Mouse (Mus musculus): ENCODE results near the gene Clcn2.

Clcn2 gene

DNA sequence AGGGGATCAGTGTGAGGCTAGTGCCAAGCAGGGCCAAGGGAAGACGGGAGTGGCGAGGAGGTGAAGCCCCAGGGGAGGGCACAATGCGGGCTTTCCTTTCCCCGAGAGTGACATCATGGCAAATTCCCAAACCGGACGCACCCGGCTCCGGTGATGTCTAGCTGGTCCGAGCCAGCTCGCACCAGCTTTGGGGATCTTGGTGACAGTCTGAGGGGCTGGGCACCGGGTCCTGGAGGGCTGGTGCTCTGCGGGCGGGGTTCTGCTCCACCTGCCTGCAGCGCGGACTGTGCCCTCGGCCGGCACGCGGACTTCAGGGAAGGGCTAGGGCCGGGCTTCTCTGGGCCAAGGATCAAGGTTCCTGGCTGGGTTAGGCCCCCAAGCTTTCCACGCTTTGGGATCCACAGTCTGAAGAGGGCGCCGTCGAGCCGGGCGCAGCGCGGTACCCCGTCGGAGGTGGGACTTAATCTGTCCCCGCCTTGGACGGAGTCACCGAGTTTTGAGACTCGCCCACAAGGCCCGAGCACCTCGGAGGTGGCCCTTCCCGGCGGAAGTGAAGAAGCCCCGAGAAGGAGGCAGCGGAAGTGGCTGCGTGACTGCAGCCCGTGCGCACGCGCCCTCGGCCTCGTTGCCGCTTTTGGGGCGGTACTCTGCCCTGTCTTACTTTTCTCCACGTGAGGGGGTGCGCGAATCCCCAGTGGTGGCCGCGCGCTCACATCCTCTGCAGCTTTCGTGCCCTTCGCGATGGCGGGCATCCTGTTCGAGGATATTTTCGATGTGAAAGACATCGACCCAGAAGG, at the start of gene Clcn2, which contains the start of gene Polr2h:
Clcn2 (minus strand) TSS at position 566 of the 797 bp plus-strand sequence.
Polr2h (plus strand) TSS at position 485 of the 797 bp plus-strand sequence.
- DNase-seq (ENCODE audit: low spot score in 2 of 2): peak; percentile 98

DNA sequence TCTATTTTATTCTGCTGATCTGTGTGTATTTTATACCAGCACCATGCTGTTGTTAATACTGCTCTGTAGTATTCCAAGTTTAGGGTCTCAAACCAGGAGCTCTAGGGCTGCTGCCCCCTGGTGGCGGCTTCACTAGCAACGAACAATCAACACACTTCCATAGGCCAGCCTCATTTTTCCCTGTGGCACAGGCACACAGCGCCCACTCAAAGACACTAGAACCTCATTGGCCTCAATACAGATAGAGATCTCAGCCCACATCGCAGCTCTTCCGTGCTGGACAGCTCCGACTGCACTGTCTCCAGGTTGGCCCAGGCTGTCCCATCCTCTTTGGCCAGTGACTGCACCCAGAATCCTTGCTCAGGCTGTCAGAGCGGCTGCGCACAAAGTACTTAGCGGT, 47.7 kb upstream of the Clcn2 start:
- DNase-seq (ENCODE audit: low spot score in 2 of 2): peak in 1 of 2 experiments; percentile 23

DNA sequence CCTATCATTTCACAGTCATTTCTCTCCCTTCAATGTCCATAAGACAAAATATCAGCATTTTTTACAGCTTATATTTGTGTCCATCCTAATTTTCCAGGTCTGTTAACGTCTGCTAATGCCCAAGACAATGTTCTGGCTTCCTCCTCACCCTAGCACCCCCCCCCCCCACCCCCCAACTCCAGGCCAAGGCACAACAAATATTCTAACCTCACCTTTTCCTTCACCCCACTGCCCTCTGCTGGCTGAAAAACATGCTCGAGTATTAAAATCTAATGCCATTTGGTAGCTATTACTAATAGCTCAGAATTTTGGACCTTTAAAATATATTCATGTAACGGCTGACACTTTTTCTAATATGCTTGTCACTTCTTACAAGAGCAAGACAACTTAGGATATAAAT, 44.1 kb upstream of the Clcn2 start:
- DNase-seq (ENCODE audit: low spot score in 2 of 2): peak in 1 of 2 experiments; percentile 38

DNA sequence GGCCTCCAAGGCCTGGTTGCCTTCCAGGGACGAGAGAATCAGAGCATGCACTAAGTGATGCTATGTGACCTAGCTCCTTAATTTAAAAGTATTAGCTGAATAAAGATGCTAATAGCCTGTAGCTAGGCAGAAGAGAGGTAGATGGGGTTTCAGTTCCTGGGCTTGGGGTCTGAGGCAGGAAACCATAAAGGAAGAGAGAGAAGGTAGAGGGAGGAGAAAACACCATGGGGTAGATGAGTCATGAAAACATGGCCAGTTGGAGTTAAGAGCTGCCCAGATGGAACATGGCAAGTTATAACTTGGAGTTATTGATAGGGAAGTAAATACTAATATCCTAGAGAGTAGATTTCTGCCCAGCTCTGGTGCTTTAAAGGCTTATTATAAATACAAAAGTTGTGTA, 39.8 kb upstream of the Clcn2 start:
- no peak for DNase-seq (ENCODE audit: low spot score in 2 of 2)

DNA sequence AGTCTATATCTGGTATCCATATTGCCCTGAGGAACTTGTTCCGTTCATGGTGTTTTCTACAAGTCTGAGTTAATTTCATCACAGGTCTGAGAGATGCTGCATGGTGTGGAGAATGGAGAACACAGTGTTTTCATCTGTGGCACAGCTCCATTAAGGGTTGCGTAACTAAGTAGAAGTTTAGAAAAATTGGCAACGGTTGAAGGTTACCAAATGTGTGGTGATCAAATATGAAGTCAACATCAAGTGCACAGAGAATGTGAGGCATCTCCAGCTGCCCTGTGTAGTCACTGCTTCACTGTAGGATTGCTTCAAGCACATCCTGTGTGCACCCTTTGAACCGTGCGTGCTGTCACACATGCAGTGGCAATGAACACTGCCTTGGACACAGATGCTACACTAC, 38.5 kb upstream of the Clcn2 start:
- DNase-seq (ENCODE audit: low spot score in 2 of 2): peak; percentile 75 to 81

DNA sequence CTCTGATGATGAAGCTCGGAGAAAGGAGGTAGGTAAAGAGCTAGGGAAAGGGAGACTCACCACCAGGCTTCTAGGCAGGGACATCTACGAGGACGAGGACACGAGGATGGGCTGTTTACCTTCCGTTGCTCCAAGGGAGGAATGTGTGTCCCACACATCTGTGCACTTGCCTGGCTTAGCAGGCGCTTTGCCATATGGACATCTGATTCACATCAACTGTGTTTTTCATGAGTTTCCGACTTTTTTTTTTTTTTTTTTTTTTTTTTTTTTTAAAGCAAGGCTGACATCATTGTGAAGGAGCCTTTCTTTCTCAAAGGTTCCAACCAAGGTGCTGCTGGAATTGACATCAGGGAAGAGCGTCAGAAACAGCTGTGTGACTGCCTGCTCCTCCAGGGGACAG, 33.0 kb upstream of the Clcn2 start:
- no peak for DNase-seq (ENCODE audit: low spot score in 2 of 2)

DNA sequence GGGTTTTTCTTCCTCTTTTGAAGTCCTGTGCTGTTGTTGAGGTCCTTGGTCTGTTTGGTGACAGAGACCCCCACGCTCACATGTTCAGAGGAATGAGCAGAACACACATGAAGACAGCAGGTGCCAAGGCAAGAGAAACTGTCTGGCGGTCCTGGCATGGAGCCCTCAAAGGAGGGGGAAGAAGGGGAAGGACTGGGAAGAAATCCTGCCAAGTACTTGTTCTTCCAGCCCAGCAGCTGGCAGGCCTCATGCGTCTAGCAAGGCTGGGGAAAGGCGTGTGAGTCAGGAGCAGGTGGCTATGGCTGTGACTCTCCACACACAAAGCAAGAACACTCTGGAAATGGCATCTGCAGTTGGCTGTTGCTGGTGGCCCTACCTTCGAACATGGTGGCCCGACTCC, 29.1 kb upstream of the Clcn2 start:
- DNase-seq (ENCODE audit: low spot score in 2 of 2): peak; percentile 81 to 82

DNA sequence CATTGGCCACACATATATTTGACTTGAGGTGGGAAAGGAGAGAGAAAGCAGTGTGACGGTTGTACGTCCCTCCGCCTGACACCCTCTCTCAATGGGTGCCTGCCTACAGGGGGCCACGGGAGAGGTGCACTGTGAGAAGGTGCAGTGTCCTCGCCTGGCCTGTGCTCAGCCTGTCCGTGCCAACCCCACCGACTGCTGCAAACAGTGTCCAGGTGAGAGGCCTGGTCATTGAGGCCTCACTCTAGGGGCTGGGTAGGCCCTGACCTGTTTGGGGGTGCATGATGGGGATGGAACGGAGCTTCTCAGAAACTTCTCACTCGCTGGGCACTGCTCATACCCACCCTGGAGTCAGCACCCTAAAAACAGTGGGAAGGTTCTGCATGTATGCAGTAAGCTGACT, 22.3 kb upstream of the Clcn2 start:
- DNase-seq (ENCODE audit: low spot score in 2 of 2): no peak

DNA sequence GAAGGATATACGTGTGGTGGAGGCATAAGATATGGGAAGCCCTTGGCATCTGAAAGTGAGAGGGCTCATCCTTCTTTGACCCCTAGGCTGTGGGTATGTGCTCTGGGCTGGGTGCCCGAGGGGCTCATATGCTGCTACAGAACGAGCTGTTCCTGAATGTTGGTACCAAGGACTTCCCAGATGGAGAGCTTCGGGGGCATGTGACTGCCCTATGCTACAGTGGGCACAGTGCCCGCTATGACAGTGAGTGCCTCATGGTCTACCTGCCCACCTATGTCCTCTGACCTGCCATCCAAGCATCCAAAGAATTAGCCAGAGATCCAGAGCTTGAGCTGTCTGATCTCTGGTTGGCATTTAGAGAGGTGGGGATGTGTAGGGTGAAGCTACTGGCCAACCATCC, 19.3 kb upstream of the Clcn2 start:
- no peak for DNase-seq (ENCODE audit: low spot score in 2 of 2)

DNA sequence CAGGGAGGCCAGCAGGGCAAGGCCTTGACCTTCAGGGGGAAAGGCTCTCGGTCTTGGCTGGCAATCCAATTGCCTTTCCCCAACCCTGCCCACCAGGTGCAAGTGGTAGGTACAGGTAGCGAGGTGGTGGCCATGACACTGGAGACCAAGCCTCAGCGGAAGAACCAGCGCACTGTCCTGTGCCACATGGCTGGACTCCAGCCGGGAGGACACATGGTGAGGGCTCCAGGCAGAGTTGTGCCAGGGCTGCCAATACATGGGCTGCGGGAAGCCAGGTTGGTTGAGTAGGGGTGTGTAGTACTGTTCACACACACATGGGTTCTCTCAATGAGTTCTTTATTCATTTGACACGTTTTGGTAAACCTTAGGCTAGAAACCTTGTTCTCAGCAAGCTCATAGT, 18.6 kb upstream of the Clcn2 start:
- no peak for DNase-seq (ENCODE audit: low spot score in 2 of 2)

DNA sequence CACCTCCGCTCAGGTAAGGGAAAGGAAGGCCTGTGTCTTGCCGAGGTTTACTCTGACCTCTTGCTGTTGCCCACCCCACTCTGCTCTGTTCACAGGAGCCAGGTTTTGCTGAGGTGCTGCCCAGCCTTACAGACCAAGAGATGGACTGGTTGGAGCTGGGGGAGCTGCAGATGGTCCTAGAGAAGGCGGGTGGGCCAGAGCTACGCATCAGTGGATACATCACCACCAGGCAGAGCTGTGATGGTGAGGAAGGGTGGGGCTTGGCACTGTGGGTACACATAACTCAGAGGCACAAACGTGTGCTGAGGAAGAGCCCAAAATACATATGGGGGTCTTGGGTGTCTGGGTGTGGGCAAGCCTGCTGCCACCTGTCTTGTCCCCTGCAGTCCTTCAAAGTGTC, 18.1 kb upstream of the Clcn2 start:
- no peak for DNase-seq (ENCODE audit: low spot score in 2 of 2)

DNA sequence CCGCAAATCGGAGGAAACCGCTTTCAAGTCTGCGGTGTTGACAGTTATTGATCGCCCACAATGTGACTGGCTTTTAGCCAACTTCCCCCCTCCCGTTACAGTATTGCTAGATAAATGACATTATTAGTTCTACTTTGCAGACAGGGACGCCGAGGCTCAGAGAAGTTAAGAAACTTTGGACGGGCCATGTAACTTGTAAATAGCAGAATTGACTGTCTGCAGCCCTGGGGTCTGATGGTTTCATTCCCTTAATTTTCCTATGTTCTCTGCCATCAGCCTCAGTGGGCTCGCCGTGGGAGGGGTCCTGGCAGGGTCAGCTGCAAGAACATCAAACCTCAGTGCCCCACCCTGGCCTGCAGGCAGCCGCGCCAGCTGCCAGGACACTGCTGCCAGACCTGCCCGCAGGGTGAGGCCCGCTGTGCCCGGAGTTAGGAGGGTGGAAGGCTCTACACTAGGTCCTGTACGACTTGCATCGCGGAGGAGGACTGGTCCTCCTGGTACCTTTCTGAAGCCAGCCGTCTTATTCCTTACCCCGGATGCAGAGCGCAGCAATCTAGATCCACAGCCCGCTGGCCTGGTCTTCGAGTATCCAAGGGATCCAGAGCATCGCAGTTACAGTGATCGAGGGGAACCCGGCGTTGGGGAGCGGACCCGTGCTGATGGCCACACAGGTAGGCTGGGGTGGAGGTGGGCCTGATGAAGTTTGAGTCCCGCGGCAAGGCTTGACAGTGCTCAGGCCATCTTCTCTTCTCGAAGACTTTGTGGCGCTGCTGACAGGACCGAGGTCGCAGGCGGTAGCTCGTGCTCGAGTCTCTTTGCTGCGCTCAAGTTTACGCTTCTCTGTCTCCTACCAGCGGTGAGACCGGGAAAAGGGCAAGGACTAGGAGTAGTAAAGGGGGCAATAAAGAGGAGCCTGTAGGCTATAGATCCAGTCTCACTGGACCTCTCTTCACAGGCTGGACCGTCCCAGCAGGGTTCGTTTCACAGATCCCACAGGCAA, 16.5 kb upstream of the Clcn2 start, which contains the start of gene Thpo:
Thpo (minus strand) TSS at position 781 of the 1,000 bp plus-strand sequence.
- DNase-seq (ENCODE audit: low spot score in 2 of 2): no peak

DNA sequence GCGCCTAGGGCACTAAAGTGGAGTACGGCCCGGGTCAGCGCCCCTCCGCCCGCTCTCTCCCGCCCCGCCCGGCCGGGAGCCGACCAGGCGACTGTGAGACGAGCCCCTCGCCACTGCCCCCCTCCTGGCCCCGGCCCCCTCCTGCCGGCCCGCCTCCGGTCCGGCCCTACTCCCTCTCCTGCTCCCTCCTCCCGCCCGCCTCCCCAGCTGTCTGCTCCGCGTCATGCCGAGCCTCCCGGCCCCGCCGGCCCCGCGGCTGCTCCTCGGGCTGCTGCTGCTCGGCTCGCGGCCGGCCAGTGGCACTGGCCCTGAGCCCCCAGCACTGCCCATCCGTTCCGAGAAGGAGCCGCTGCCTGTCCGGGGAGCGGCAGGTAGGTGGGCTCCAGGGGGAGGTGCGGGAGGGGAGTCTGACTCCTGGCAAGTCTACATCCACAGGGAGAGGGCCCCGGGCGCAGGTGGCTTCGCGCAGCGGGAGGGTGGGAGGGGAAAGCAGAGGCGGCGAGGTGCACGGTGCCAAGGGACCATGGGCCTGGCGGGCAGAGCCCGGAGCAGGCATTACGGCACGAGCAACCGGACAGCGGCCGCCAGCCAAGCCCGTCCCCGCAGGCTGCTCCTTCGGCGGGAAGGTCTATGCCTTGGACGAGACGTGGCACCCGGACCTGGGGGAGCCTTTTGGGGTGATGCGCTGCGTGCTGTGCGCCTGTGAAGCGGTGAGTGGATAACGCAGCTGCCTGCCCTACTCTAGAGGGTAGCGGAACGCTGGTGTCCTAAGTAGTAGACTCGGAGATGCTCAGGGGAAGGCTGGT, 15.6 kb upstream of the Clcn2 start, which contains the start of gene Chrd:
Chrd (plus strand) TSS at position 203 of the 806 bp plus-strand sequence.
- DNase-seq (ENCODE audit: low spot score in 2 of 2): peak; percentile 58 to 73

DNA sequence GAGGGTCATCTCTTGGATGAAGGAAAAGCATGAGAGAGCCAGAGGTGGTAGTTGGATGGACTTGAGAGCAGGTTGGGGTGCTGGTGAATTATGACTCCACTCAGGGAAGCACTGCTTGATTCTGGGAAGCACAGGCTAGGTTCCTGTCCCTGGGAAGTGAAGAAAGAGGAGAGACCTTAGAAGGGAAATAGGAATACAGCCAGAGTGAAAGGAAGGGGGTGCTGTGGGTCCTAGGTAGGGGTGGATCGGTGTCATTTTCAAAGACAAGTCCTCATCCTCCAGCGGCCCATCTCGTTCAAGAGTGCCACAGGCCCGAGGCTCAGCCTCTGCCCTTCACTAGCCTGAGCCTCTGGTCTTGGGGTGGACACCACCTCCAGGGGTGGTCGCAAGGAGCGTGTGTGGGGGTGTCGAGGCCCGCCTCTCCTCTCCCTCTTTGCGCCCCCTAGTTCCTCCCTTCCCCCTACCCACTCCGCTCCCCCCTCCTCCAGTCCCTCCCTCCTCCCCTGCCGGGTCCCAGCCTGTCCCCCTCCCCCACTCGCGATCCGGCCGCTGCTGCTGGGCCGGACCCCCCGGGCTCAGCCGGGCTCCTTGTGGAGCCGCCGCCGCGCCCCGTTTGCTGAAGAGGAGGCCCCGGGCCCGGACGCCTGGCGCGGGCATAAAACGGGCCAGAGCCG, 14.8 kb upstream of the Clcn2 start:
- DNase-seq (ENCODE audit: low spot score in 2 of 2): no peak

DNA sequence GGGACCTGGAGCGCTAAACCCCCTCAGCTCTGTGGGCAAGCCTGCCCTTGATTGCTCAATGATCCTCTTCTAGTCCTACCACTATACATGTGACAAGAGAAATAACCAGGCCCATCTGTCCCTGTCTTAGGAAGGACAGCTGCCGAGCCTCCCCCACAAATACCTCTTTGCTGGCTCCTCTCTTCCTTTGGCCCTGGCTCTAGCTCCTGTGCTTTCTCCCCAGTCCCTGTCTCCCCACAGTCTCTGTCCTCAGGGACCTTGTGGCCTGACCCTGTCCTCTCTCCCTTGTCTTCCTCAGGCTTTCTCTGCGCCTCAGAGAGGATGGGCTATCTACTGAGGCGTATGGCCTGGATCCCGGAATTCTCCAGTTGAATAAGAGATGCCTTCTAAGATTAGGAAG, 14.1 kb upstream of the Clcn2 start:
- DNase-seq (ENCODE audit: low spot score in 2 of 2): no peak

DNA sequence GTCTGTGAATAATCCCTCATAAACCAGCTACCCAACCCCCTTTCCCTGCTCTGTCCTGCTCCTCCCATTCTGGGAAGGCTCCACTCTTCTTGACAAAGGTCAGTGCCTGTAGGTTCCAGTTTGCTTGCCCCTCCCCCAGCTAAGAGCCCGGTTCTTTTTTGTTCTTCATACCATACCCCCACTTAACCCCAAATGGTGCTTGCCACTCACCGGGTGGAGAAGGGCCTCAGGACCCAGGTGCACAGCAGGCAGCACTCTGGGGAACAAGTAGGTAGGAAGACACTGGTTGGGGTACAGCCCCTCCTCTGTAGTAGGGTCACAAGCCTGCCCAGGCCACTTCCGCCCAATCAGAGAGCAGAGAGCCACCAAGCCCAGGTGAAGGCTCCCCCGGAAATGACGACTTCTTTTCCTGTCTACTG, 12.8 kb upstream of the Clcn2 start:
- no peak for DNase-seq (ENCODE audit: low spot score in 2 of 2)

DNA sequence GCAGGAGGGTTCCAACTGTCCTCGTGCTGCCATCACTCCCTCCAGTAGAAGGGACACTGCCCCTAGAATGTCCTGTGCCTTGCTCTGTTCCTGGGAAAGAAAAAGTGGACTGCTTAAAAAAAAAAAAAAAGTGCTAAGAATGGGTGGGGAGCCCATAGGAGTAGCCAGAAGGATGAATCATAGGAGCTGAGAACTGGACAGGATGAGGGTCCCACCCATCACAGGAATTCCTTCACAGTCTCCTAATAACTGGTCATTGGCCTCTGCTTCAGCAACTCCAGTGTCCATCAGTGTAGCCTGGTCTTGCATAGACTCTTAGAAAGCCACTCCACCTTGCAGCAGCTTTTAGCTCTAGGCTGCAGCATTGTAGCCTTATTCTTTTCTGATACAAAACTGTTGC, 8.8 kb upstream of the Clcn2 start:
- peak in 1 of 2 experiments; percentile 59 for DNase-seq (ENCODE audit: low spot score in 2 of 2)

DNA sequence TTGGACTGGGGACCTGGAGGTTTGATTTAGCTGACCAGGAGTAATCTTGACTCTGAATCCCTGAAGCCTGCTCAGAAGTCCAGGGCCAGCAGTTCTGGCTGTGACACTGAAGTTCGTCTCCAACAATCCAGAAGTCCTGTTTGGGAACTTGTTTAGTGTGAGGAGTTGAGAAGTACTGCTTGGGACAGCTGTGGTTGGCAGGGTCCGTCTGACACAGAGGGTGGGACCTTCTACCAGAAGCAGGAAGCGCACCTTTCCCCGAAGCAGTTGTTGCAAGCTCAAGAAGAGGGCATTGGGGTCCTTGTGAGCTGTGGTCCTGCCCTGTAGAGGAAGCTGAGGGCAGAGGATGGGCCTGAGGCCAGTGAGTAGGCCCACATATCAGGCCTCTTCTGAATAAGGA, 8.2 kb upstream of the Clcn2 start:
- DNase-seq (ENCODE audit: low spot score in 2 of 2): no peak

DNA sequence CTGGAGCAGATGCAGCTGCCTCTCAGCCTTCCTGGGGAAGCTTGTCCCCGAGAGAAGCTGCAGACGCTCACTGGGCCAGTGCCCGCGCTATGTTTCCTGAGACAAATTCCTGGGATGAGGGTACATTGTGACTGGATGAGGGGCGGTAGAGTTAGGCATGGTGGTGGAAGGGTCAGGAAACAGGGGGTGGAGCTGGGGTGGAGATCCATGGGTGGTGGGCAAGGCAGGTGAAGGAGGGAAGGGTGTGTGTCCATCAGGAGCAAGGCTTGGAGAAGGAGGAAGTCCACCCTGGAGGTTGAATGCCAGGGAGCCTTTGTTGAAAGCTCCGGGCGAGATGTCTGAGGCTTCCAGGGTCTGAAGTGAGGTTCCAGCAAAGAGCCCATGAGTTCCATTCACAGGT, 7.8 kb upstream of the Clcn2 start:
- DNase-seq (ENCODE audit: low spot score in 2 of 2): no peak

DNA sequence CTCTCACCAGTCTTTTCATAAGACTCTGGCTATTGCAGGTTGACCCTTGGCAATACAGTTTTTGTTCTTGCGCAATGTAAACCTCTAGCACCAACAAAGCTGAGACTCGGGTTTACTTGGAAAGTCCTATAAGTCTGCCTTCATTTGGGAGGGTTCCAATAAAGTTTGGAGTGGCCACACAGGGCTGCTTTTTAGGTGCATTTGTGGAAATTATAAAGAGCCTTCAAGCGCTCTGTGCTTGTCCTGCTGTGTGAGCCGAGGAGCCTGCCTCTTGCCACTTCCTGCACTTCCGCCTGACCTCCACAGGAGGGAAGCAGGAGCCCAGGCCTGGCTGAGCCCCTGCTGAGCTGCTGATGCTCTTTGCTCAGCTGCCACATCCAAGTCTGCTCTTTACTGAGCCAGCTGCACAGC, 6.8 kb upstream of the Clcn2 start:
- peak in 1 of 2 experiments; percentile 57 for DNase-seq (ENCODE audit: low spot score in 2 of 2)

DNA sequence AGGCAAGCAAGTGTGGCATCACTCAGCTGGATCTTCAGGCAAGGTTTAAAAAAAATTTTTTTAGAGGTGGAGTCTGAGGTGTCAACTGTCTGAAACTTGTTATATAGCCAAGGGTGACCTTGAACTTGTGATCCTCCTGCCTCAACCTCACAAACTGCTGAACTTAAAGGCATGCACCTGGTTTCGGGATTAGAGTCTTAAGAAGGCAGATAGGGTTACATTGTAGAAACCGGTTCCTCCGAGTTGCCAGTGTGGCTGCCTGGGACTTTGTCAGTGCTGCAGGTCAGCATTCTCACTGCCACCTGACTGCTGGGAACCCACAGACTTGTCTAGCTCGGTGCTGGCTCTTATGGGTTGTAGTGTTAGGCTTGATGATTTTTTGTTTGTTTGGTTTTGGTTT, 5.7 kb upstream of the Clcn2 start:
- DNase-seq (ENCODE audit: low spot score in 2 of 2): no peak

Data from heart, adult 9 months (tissue).